Mouse (Mus musculus) brain, embryonic 14.5 days (tissue): ENCODE measurements at regions not wholly inside any gene's neighbourhood (a gene's known extent, or its start where the extent isn't known, plus 50 kb on each side); places are given as distances from the start of the nearest gene placed in this dataset.
A peak's percentile ranks its signal among the peaks of the same experiment; 100 is the strongest.

Source experiments
- DNase-seq: peaks from one replicate; pipeline ENCODE4 v3.0.0-alpha.2; 2011; ENCODE audit warnings: low read depth
- CTCF ChIP-seq: fragments of 200-500 bp; IDR thresholded peaks from 2 replicates; pipeline ENCODE4 v1.5.1; 2012; ENCODE audit warnings: inconsistent platforms, mild to moderate bottlenecking, moderate library complexity, borderline replicate concordance; ENCODE audit not compliant: insufficient read depth, insufficient read length; ENCODE audit errors: extremely low read depth
- POLR2A ChIP-seq: fragments of 200-500 bp; IDR thresholded peaks from 2 replicates; pipeline ENCODE4 v1.6.1; 2012; ENCODE audit warnings: mild to moderate bottlenecking, inconsistent platforms, borderline replicate concordance; ENCODE audit not compliant: poor library complexity, insufficient read depth, insufficient read length, severe bottlenecking; ENCODE audit errors: extremely low read depth

DNA sequence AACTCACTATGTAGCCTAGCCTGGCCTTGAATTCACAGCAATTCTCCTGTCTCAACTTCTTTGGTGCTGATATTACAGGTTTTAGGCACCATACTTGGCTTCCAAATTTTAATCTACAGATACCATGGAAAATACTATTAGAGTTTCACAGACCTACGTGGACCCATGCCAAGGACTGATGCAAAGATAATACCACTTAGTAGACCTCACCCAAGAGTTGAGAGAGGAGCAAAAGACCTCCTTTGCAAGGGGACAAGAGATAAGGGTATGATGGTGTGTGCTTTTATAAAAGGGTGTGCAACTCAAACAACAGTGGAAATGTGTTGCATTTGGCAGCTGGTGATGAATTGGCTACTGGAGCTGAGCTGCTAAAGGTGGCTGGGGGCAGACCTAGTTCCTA, 358.6 kb upstream of the Diaph2 start:
- DNase-seq, result no peak
- TF ChIP-seq POLR2A (no peak), CTCF (no peak)

DNA sequence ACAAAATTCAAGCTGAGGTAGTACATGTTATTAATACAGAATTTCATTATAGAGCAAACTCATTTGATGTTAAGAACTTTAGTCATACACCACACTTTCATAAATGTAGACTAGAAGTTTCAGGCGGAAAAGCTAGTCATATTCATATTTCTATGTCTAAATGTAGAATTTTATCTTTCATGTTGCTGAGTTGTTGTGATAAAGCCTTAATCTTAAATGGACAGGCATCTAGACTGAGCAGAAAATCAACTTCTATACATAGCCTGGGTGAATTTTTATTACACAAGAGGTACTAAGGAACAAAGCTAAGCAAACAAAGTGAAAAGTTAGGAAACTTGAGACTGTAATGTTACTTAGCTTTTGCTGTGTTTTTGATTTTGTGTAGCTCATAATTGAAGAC, 341.8 kb upstream of the Diaph2 start:
- no peak for DNase-seq
- TF ChIP-seq CTCF, result no peak
- no peak for TF ChIP-seq POLR2A

DNA sequence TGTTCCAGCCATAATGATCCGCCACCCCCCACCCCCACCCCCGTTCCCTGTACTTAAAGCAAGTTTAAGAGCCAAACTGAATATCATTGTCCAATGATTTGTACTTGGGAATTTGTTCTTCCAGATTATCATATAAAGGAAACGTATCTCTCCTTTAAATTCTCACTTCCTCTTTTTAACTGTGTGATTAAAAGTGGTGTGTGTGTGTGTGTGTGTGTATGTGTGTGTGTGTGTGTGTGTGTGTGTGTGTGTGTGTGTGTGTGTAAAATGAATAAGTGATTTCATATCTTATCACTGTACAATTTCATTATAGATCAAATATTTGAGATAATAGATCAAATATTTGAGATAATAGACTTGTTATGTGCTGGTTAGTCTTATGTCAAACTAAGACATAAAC, 339.5 kb upstream of the Diaph2 start:
- DNase-seq, result no peak
- no peak for TF ChIP-seq POLR2A
- TF ChIP-seq CTCF, result no peak

DNA sequence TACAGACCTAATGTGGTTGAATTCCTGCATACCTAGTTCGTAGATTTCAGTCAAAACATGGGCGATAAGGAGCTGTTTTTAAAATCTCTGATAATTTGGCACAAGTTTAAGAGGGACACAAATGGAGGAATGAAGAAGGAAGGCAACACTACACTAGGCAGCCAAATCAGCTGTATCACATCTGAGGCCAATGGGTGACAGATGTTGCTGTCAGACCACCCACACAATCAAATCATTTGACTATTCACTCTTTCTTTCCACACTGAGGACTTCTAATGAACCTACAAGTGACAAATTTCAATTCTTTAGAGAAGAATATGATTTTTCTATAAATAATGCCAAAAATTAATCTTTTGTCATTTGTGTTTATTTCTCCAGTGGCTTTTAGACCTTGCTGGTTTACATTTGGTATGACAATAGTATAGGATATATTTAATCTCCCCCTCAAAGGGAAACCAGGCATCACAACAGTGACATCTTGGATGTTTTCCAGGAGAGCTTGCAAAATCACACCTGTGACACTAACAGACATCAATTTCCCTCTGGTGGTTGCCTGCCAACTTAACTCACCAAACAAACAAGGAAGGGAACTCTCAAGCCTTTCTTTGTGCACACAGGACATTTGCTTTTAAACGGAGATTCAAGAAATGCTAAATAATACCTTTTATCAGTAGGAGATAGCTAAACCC, 336.5 kb upstream of the Diaph2 start:
- TF ChIP-seq POLR2A, result no peak
- TF ChIP-seq CTCF, result no peak

DNA sequence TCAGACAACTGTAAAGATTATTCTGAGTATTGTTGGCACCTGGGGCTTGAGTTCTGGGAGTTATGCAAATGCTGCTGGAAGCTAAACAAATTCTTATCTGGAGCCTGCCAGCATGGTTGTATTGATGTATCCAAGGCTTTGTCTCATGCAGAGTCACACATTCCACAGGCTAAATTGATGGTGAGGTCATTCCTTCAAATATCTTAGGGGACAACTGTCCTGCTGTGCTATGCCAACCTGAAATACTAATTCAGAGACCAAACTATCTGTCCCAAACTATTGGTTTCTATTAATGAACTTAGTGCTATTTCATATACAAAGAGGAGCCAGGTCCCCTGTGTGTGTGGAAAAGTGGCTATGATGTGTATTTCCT, 335.9 kb upstream of the Diaph2 start:
- DNase-seq, result peak; percentile 24
- TF ChIP-seq CTCF (no peak), POLR2A (no peak)

More for the DNA sequence above, 336.5 kb upstream of the Diaph2 start:
- peak; percentile 40 for DNase-seq

DNA sequence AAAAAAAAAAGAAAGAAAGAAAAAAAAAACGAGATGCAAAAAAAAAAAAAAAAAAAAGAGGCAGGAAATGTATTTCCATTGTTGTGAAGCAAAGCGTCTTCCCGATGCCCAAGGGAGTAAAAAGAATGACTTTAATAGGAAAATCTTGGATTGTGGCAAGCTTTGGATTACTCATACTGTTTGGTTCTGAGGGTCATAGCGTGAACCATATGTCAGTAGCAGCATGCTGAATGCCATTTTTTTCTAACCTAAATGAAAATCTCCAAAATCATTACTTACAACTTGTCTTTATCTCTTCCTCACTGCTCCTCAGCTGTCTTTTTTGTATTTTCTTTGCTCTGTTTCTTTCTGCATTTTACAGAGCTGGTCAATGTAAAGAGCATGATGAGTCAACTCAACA, 334.2 kb upstream of the Diaph2 start:
- peak; percentile 0 for DNase-seq
- no peak for TF ChIP-seq CTCF
- TF ChIP-seq POLR2A, result no peak

DNA sequence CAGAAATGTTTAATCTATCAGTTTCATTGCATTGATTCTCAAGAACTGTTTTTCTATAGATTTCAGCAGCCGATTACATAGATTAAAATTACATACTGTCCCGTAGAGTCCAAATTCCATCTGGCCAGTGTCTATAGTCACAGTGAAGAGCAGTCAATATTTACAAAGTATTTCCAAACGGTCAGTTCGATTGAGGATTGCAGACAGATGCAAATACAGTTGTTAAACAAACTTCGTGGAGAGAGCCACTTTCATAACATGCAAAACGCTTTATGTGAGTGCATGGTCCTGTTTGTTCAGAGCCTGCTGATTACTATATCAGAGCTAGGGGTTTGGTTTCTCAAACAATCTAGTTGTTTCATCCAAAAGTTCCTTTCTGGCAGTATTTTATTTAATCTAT, 301.0 kb upstream of the Diaph2 start:
- TF ChIP-seq CTCF (no peak), POLR2A (no peak)
- DNase-seq, result no peak

DNA sequence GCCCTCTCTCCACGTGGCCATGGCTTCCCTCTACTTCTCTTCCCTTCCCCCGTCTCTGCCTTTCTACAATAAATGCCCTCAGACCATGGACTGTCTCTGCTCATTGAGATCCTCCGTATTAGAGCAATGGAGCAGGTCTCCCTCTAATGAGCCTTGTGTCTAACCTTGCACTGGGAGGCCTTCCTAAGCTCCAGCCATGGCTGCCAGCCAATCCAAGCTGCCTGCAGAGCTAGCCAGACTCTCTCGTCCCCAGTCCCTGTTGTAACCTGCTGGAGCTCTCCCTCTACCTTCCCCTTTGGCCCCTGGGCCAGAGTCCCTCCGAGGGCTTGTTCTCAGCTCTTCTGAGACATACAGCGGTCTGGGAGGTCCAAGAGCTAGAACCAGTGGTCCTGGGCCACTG, 273.3 kb upstream of the Diaph2 start:
- DNase-seq, result no peak
- no peak for TF ChIP-seq CTCF
- TF ChIP-seq POLR2A, result no peak

DNA sequence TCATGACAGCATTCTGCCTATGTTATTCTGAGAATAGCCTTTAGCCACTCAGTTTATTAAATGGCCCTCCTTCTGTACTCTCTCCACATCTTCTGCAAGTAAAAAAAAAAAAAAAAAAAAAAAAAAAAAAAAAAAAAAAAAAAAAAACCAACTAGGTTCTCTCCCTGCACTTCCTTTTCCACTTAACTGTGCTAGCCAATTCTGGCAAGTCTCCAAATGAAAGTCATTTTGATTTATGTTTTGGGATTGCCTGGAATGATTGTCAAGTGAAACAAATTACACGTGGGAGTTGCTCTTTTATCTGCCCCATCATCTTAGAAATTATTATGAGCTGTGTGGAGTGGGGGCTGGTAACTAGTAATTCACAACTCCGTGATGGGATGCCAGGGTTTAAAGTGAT, 255.0 kb upstream of the Diaph2 start:
- DNase-seq, result peak; percentile 34
- TF ChIP-seq POLR2A (no peak), CTCF (no peak)
